Comparison of ENCODE assay signal across 22 mouse cellular contexts in genomic region chr8:86365726-86366125, GRCm38 (mm10).
DNase-seq lines count a peak whose midpoint lies in the region; ATAC-seq and TF ChIP-seq lines count a peak whose summit lies in the region.
"Had no signal": no experiment of that assay in that cellular context is flagged by ENCODE, and none has a peak within 500 bp of the region (broad histone marks: within the 10 kb centered on the region; RNA-seq: fewer than 3 reads in every experiment).

No protein-coding gene starts in this region.

- H3K27me3 ChIP-seq in heart, embryonic 11.5 days (ENCODE audit: control insufficient read depth, insufficient read depth, low read length) = no peaks in the 10 kb centered on the region
- H3K27me3 ChIP-seq in midbrain, postnatal 0 days (ENCODE audit: insufficient read depth, low read length) = no peaks in the 10 kb centered on the region
- H3K27me3 ChIP-seq in midbrain, embryonic 16.5 days (ENCODE audit: control insufficient read depth, insufficient read depth, low read depth, low read length) = no peaks in the 10 kb centered on the region
- no peaks in the 10 kb centered on the region for H3K27me3 ChIP-seq in cerebellum, adult 2 months (ENCODE audit: control insufficient read depth, insufficient read depth, low read length)
- H3K27me3 ChIP-seq: CH12.LX; embryonic facial prominence, embryonic 12.5 days; liver, embryonic 13.5 days; midbrain, embryonic 12.5 days; Patski had no signal

- H3K4me1 ChIP-seq in heart, embryonic 11.5 days (ENCODE audit: control insufficient read depth, insufficient read depth, low read length) = no peaks in the 10 kb centered on the region
- H3K4me1 ChIP-seq in midbrain, postnatal 0 days (ENCODE audit: insufficient read depth, low read length) = no peaks in the 10 kb centered on the region
- no peaks in the 10 kb centered on the region for H3K4me1 ChIP-seq in midbrain, embryonic 16.5 days (ENCODE audit: control insufficient read depth, insufficient read depth, low read length)
- H3K4me1 ChIP-seq in cerebellum, adult 2 months (ENCODE audit: control insufficient read depth, insufficient read depth, low read length) = no peaks in the 10 kb centered on the region
- H3K4me1 ChIP-seq: embryonic facial prominence, embryonic 12.5 days; heart, embryonic 10.5 days; liver, embryonic 13.5 days; midbrain, embryonic 12.5 days had no signal

- no peak for TF ChIP-seq POLR2A in cerebellum, adult 2 months (IDR thresholded peaks at IDR 0.05; ENCODE audit: borderline replicate concordance, insufficient read depth, low read length)

- WGBS in heart, embryonic 11.5 days (ENCODE audit: insufficient replicate concordance) = 77% methylated on average over 5 of the region's 5 CpGs
- 58% methylated on average over 5 of the region's 5 CpGs for WGBS in midbrain, postnatal 0 days
- WGBS in midbrain, embryonic 16.5 days = 63% methylated on average over 5 of the region's 5 CpGs
- WGBS in cerebellum, adult 2 months = 44% methylated on average over 5 of the region's 5 CpGs

- ATAC-seq in heart, embryonic 11.5 days (replicated peaks; ENCODE audit: insufficient number of reproducible peaks, low FRiP score, low TSS enrichment) = no peak
- no peak for ATAC-seq in midbrain, postnatal 0 days (ENCODE audit: low FRiP score)
- ATAC-seq in midbrain, embryonic 16.5 days = no peak
- no peak for ATAC-seq in activated CD4-positive, CD25-positive, alpha-beta regulatory T cell, adult 4 months
- ATAC-seq: intestine, embryonic 16.5 days; Patski had no signal

- no peaks in the 10 kb centered on the region for H3K36me3 ChIP-seq in heart, embryonic 11.5 days (ENCODE audit: control insufficient read depth, insufficient read depth, low read length)
- no peaks in the 10 kb centered on the region for H3K36me3 ChIP-seq in midbrain, postnatal 0 days (ENCODE audit: insufficient read depth, low read length)
- no peaks in the 10 kb centered on the region for H3K36me3 ChIP-seq in midbrain, embryonic 16.5 days (ENCODE audit: control insufficient read depth, insufficient read depth, low read length)
- H3K36me3 ChIP-seq: embryonic facial prominence, embryonic 12.5 days; G1E; heart, embryonic 10.5 days; liver, embryonic 13.5 days; midbrain, embryonic 12.5 days had no signal

- H3K4me3 ChIP-seq in heart, embryonic 11.5 days (ENCODE audit: low read depth, low read length) = no peak overlapping the region
- H3K4me3 ChIP-seq in midbrain, postnatal 0 days (ENCODE audit: low read depth, low read length) = no peak overlapping the region
- no peak overlapping the region for H3K4me3 ChIP-seq in midbrain, embryonic 16.5 days (ENCODE audit: low read depth, low read length)
- no peak overlapping the region for H3K4me3 ChIP-seq in cerebellum, adult 2 months (replicated peaks; ENCODE audit: insufficient read depth, low read depth, low read length)
- H3K4me3 ChIP-seq: embryonic facial prominence, embryonic 12.5 days; heart, embryonic 10.5 days; liver, embryonic 13.5 days; midbrain, embryonic 12.5 days; myocyte had no signal

- peak; percentile 35 for DNase-seq in heart, adult 11 months
- peak; percentile 31 for DNase-seq in midbrain, postnatal 0 days (ENCODE audit: low spot score)
- peak; percentile 30 to 62 for DNase-seq in cerebellum, adult 2 months
- DNase-seq in cerebellum, postnatal 36 days = peak; percentile 28 to 42
- no peak for DNase-seq in kidney, postnatal 4 days
- DNase-seq: adrenal gland, adult 2 months; kidney, postnatal 25 days; liver, embryonic 13.5 days; lung, adult 2 months; lung, postnatal 14 days had no signal

- no peak overlapping the region for H3K4me2 ChIP-seq in heart, embryonic 11.5 days
- no peak overlapping the region for H3K4me2 ChIP-seq in midbrain, postnatal 0 days (ENCODE audit: low read depth, low read length, poor library complexity, severe bottlenecking)
- no peak overlapping the region for H3K4me2 ChIP-seq in midbrain, embryonic 16.5 days (ENCODE audit: low read length)
- H3K4me2 ChIP-seq: embryonic facial prominence, embryonic 12.5 days; liver, embryonic 13.5 days; midbrain, embryonic 12.5 days had no signal

- TF ChIP-seq CTCF in midbrain, postnatal 0 days (IDR thresholded peaks at IDR 0.05) = no peak
- TF ChIP-seq CTCF in cerebellum, adult 2 months (IDR thresholded peaks at IDR 0.05; ENCODE audit: borderline replicate concordance, insufficient read depth, low read depth, low read length) = no peak

- no peak overlapping the region for H3K27ac ChIP-seq in heart, embryonic 11.5 days (ENCODE audit: low read depth, low read length)
- no peak overlapping the region for H3K27ac ChIP-seq in midbrain, postnatal 0 days (ENCODE audit: low read depth, low read length)
- no peak overlapping the region for H3K27ac ChIP-seq in midbrain, embryonic 16.5 days (ENCODE audit: low read length)
- H3K27ac ChIP-seq in cerebellum, adult 2 months (ENCODE audit: insufficient read depth, low read length) = no peak overlapping the region
- H3K27ac ChIP-seq: embryonic facial prominence, embryonic 12.5 days; heart, embryonic 10.5 days; liver, embryonic 13.5 days; midbrain, embryonic 12.5 days; stomach, postnatal 0 days had no signal

- H3K9ac ChIP-seq in heart, embryonic 11.5 days (ENCODE audit: low read depth, low read length) = no peak overlapping the region
- H3K9ac ChIP-seq in midbrain, postnatal 0 days (replicated peaks; ENCODE audit: low read length, poor library complexity, severe bottlenecking) = no peak overlapping the region
- no peak overlapping the region for H3K9ac ChIP-seq in midbrain, embryonic 16.5 days (ENCODE audit: low read depth, low read length)
- H3K9ac ChIP-seq: embryonic facial prominence, embryonic 12.5 days; liver, embryonic 13.5 days; midbrain, embryonic 12.5 days had no signal

- no peaks in the 10 kb centered on the region for H3K9me3 ChIP-seq in heart, embryonic 11.5 days (replicated peaks; ENCODE audit: control insufficient read depth, low read length)
- no peaks in the 10 kb centered on the region for H3K9me3 ChIP-seq in midbrain, postnatal 0 days (ENCODE audit: low read length)
- no peaks in the 10 kb centered on the region for H3K9me3 ChIP-seq in midbrain, embryonic 16.5 days (replicated peaks; ENCODE audit: control insufficient read depth, low read length, poor library complexity, severe bottlenecking)
- H3K9me3 ChIP-seq: embryonic facial prominence, embryonic 12.5 days; G1E; heart, embryonic 10.5 days; liver, embryonic 13.5 days; midbrain, embryonic 12.5 days had no signal

Comparison
In these comparisons a context has a peak if more than half of its experiments do, and no peak if none do; other contexts are left out.
1. DNase-seq: peak in heart, adult 11 months (single experiment), midbrain, postnatal 0 days (single experiment), cerebellum, adult 2 months (2 of 2) and cerebellum, postnatal 36 days (2 of 2); none in kidney, postnatal 4 days (0 of 2).